Mouse (Mus musculus) hindbrain, postnatal 0 days (tissue): ENCODE measurements around the gene Plekha3. TPM values are rescaled to one million over a fixed set of nuclear protein-coding genes. Genes with fewer than 3 reads are reported as not detected.

Source experiments
- ATAC-seq: fragments of 200-750 bp; cut with Nextera tagmentation; 2 replicates; pipeline ENCODE4 v1.8.0; 2017; ENCODE audit warnings: mild to moderate bottlenecking, moderate TSS enrichment, moderate library complexity
- DNase-seq: peaks from one replicate; pipeline ENCODE4 v3.0.0-alpha.2; 2015; ENCODE audit warnings: low spot score
- H3K27ac ChIP-seq: fragments of 300-500 bp; sonication (generic); 2 replicates; pipeline ENCODE4 v1.5.1; 2014; ENCODE audit warnings: mild to moderate bottlenecking
- H3K27me3 ChIP-seq: fragments of 300-500 bp; sonication (generic); 2 replicates; pipeline ENCODE4 v1.6.1; 2014; ENCODE audit warnings: low read length, mixed read lengths; ENCODE audit not compliant: insufficient read depth
- H3K36me3 ChIP-seq: fragments of 300-500 bp; sonication (generic); 2 replicates; pipeline ENCODE4 v1.6.1; 2014; ENCODE audit warnings: low read length, mixed read lengths; ENCODE audit not compliant: insufficient read depth
- H3K4me1 ChIP-seq: fragments of 300-500 bp; sonication (generic); 2 replicates; pipeline ENCODE4 v1.6.1; 2014; ENCODE audit warnings: antibody characterized with exemption, low read length, mixed read lengths; ENCODE audit not compliant: insufficient read depth
- H3K4me2 ChIP-seq: fragments of 300-500 bp; sonication (generic); 2 replicates; pipeline ENCODE4 v1.6.1; 2014; ENCODE audit warnings: low read depth, mild to moderate bottlenecking, low read length, moderate library complexity, mixed read lengths
- H3K4me3 ChIP-seq: fragments of 300-500 bp; sonication (generic); 2 replicates; pipeline ENCODE4 v1.5.1; 2014; ENCODE audit warnings: low read length
- H3K9ac ChIP-seq: fragments of 300-500 bp; sonication (generic); replicated peaks from 2 replicates; pipeline ENCODE4 v1.6.1; 2014; ENCODE audit warnings: mild to moderate bottlenecking, low read length, moderate library complexity, mixed read lengths
- H3K9me3 ChIP-seq: fragments of 300-500 bp; sonication (generic); 2 replicates; pipeline ENCODE4 v1.6.1; 2016; ENCODE audit warnings: low read length, mixed read lengths
- CTCF ChIP-seq: IDR thresholded peaks from 2 replicates; pipeline ENCODE4 v1.5.1; 2016; ENCODE audit warnings: antibody characterized with exemption, control low read depth, low read depth
- WGBS: fragments of 180-500 bp; shearing (Covaris S2); extraction: QIAGEN DNeasy Blood & Tissue Kit; methylation state at CpG from one replicate; pipeline ENCODE4 v1.1.7; 2014; 5-methylcytosine and 5-hydroxymethylcytosine counted together
- polyA plus RNA-seq: library from polyadenylated mRNA; unstranded; fragments of >200 nt; fragmentation: Nextera tagmentation; extraction: Ambion mirVana; gene quantifications from 2 replicates; pipeline ENCODE4 v1.2.1, GENCODE M21; 2015
- total RNA-seq: library from RNA; depleted of rRNA; stranded (reverse); fragments of >200 nt; gene quantifications from 2 replicates; pipeline ENCODE4 v1.2.3, GENCODE M21; 2014; rRNA removed

The Plekha3 gene
- total and polyA plus RNA-seq, 2 experiments from 2014 or later, result 8.7 to 23.3 TPM

- DNase-seq, result no peak
- H3K9me3 ChIP-seq, result peaks cover 47% of the 10 kb centered on the region
Observed at GRCm38 (mm10) chr2:76714984-76715383, 39.9 kb downstream of the Plekha3 start.

GRCm38 (mm10) chr2:76719650-76720049, 44.6 kb downstream of the Plekha3 start:
- Histone ChIP-seq H3K4me3 (no peak overlapping the region), H3K4me2 (no peak overlapping the region), H3K27me3 (no peaks in the 10 kb centered on the region), H3K9ac (no peak overlapping the region), H3K9me3 (peaks cover 34% of the 10 kb centered on the region), H3K36me3 (peaks cover 15% of the 10 kb centered on the region; the same call in 1 of the 2 replicates), H3K4me1 (no peaks in the 10 kb centered on the region), H3K27ac (no peak overlapping the region)
- WGBS, result 97% methylated on average over 14 of the region's 14 CpGs
- ATAC-seq, result no peak
- DNase-seq, result no peak
- no peak for TF ChIP-seq CTCF

More at GRCm38 (mm10) chr2:76714984-76715383, 39.9 kb downstream of the Plekha3 start:
- Histone ChIP-seq H3K9ac (no peak overlapping the region), H3K36me3 (peaks cover 41% of the 10 kb centered on the region), H3K4me1 (no peaks in the 10 kb centered on the region), H3K27me3 (no peaks in the 10 kb centered on the region), H3K4me3 (no peak overlapping the region), H3K27ac (no peak overlapping the region), H3K4me2 (no peak overlapping the region)
- no peak for ATAC-seq
- TF ChIP-seq CTCF, result no peak
- 75% methylated on average over 8 of the region's 8 CpGs for WGBS

Other genes starting within 250 kb of the Plekha3 start
- 80.1 and 82.9 TPM in 2 replicates for gene Prkra, start 27.3 kb upstream of the Plekha3 start, total RNA-seq
- gene Prkra, start 27.3 kb upstream of the Plekha3 start, polyA plus RNA-seq, result 104 and 105 TPM in 2 replicates
- 0.18 and 0.37 TPM in 2 replicates for gene Pjvk, start 26.8 kb upstream of the Plekha3 start, total RNA-seq
- 0.63 and 1.5 TPM in 2 replicates for gene Pjvk, start 26.8 kb upstream of the Plekha3 start, polyA plus RNA-seq
- 2.7 and 5.9 TPM in 2 replicates for gene Fkbp7, start 2.2 kb upstream of the Plekha3 start, total RNA-seq
- 15.5 and 16.8 TPM in 2 replicates for gene Fkbp7, start 2.2 kb upstream of the Plekha3 start, polyA plus RNA-seq